Mouse (Mus musculus) cerebellum, postnatal 10 days (tissue): ENCODE measurements at regions not wholly inside any gene's neighbourhood (a gene's known extent, or its start where the extent isn't known, plus 50 kb on each side); places are given as distances from the start of the nearest gene placed in this dataset.
"Not testable (repeated sequence)": the region's sequence is repeated elsewhere in the genome, so short reads cannot be mapped to it uniquely, and the experiment has no call there.

Experiments used
- DNase-seq, 2 experiments: peaks; one replicate each; pipeline ENCODE4 v3.0.0; 2021; ENCODE audit warnings: mixed read lengths in 2 of 2

DNA sequence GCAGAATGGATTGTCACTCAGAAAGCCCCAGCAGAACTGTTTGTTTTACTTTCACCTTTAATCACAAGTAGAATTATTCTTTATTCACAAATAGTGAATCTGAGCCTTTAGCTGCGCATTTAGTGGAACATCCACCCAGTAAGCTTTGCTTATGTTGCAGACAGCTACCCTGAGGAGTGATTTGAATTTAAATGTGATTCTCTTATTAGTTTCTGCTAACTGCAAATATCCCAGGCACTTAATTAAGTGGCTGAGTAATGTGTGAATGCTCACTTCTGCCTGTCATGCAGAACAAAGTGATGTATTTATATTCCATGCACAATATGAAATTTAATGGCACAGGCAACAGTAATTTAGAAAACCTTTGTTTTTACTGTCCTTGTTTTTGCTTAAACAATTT is 344.4 kb upstream of the Nova1 start:
- DNase-seq: no peak

DNA sequence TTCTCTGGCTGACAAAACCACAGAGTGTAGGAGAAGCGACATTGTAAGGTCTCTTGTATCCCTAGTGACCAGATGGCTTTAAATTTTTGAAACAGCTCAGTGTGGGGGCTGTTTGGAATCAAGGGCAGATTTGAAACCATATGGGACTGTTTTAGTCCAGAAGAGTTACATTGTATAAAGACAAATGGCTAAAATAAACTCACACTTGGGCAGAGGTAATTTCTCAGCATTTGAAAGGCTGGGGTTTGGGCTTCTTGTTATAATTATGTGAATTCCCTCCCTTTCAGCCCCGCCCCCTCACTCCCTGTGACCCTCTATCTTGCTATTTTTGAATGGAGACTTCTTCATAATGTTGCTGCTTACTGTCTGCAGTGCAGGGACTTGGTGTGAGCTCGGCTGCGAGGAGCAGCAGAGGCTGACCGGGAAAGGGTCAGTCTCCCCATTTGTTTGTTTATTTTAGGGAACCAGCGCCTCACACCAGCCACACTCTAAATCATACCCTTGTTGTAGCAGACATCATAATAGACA is 344.0 kb upstream of the Nova1 start:
- peak; percentile 73 to 74 for DNase-seq

DNA sequence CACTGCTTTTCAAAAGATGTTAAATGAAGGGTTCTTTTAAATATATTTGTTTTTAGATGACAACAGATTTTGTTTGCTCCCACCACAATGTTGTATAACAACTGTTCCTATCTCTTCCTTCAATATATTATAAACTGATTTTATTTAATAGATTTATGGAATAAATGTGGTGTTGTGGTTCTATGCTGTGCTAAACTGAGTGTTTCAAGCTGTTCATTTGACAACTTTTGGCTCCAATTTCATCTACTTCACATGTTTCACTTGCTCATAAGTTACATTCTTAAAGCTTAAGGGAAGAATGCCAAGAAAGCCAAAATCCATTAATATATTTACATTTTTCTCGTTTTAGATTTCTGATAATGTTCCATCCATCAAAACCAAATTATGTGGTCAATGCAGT is 341.9 kb upstream of the Nova1 start:
- no peak for DNase-seq

DNA sequence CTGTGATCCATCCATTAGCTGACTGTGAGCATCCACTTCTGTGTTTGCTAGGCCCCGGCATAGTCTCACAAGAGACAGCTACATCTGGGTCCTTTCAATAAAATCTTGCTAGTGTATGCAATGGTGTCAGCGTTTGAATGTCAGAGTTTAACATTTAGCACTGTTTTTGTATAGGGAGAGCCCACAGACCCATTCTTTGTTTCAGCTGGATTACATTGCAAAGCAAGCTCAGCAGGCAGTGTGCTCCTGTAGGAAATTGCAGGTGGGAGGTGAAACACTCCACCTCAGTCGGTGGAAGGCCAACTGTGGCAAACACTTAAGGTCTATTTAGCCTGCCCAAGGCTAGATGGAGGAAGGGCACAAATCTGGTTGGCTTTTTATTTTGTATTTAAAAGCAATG is 337.2 kb upstream of the Nova1 start:
- DNase-seq: not testable (repeated sequence)

DNA sequence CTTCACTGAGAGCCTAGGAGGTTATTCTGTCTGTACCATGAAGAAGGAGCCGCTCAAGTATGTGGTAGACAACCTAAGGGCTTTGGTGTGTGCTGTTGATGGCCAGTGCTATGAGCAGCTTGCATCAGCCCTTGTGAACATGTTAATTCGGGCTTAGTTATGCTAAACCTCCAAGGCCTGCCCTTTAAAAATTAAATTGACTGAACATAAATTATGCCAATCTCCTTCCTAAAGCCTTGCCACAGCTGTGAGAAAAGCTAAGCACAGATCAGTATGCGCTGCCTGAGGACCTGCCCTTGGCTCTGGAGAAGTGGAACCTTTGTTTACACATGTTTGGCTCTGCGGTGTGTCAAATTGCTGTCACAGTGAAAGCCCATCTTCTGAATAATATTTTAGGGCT is 321.9 kb upstream of the Nova1 start:
- no peak for DNase-seq

DNA sequence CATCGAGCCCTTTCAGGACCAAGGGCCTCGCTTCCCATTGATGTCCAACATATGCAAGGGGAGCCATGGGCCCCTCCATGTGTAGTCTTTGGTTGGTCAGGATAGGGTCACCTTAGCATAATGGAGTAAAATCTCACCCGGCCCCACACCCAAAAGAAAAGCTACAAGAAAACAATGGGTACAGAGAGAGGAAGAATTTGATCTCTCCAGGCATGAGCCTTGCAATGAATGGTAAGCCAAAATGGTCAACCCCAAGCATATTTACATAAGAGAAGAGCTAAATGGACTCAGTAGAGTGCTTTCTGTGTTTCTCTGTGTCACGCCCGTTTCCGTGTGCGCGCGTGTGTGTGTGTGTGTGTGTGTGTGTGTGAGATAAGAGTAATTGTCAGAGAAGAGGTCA is 311.1 kb upstream of the Nova1 start:
- no peak for DNase-seq

DNA sequence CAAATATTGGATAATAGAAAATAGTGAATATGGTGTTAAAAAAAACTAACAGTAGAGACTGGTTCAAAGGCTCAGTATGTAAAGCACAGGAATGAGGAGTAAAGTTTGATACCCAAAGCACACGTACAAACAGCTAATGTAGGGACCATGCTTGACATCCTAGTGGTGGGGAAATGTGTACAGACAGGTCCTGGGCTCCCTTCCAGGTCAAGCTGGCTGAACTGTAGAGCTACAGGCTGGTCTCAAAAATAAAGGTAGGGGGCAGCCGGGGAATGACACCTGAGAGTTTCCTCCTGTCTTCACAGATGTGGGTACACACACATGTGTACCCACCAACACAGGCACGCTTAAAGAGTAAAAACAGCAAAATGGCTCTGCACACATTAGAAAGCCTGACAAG is 309.9 kb upstream of the Nova1 start:
- peak; percentile 65 to 77 for DNase-seq

DNA sequence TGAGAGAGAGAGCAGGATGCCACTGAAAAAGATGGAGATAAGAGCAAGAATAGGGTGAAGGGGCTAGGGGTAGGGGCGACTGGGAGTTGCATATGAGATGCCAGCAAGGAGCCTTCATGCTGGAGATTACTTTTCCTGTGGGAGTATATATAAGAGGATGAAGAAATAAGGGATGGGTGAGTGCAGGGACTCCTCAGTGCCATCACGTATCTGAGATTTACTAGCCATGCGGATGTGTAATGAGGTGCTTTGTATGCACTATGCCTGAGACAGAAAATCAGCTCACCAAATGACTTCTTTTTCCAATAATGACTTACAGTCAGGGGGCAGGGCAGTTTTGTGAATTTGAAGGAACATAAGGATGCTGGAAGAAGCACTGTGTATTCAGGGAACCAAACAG is 302.7 kb upstream of the Nova1 start:
- DNase-seq: no peak

DNA sequence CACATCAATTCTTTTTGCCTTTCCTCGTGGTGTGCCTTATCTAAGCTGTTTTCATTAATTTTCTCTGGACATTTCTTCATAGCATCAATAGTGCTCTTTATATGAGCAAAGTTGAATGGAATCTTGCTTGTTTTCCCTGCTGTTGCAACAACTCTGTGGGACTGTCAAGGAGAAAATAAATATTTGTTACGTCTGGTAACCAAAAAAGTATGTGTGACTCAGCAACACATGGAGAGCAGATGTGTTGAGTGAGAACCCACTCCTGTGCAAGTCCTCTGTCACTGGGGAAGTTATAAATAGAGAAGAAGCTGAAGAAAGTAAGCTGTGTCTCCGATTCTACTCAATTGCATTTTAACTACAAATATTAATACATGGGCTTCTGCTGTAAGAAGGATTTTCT is 298.8 kb upstream of the Nova1 start:
- no peak for DNase-seq

DNA sequence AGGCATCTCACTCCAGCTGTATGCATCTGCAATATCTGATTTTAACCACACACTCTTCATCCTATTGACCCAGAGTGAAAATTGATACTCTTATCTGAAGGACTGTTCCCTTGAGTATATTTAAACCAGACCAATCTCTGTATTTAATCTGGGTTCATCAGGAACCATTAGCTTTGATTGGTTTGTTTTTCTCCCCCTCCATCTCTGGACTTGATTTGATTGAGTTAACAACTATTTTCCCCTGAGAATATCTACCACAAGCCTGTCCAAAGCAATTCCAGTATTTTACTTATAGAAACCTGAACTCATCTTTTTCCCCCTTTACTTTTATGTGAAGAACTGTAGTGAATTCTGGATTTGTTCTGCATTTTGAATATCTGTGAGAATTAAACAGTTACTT is 270.5 kb upstream of the Nova1 start:
- DNase-seq: no peak

DNA sequence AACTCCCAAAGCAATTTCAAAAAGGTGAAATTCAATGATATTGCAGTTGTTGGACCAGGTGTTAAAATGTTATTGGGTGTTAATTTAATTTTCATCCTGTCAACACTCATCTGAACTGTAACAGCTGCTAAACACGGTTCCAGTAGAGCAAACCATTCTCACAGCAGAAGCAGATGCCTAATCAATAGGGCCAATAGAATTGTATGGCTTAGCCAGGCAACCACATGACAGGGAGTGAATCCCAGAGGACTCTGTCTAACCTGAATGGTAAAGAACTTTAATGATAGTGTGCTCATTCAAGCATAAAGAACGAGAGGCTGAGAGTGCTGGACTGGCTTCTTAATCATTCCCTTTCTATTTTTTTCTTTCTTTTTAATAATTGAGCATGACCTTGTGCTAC is 256.2 kb upstream of the Nova1 start:
- DNase-seq: no peak

DNA sequence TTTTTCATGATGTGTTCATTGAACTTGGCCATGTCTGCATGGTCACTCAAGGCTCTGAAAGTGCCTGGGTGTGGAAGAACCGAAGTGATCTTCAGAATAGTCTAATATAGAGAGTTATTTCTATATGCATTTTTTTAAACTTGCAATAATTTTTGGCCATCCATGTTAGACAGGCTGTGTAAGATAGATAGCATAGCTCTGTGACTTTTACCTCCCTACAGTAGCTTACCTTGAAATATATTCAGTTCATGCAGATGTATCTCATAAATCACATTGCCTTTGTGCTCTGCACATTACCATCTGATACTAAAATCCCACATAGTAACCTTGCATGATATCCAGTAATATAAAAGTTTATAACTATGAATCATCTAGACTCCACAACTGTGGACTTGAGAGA is 233.7 kb upstream of the Nova1 start:
- DNase-seq: no peak

DNA sequence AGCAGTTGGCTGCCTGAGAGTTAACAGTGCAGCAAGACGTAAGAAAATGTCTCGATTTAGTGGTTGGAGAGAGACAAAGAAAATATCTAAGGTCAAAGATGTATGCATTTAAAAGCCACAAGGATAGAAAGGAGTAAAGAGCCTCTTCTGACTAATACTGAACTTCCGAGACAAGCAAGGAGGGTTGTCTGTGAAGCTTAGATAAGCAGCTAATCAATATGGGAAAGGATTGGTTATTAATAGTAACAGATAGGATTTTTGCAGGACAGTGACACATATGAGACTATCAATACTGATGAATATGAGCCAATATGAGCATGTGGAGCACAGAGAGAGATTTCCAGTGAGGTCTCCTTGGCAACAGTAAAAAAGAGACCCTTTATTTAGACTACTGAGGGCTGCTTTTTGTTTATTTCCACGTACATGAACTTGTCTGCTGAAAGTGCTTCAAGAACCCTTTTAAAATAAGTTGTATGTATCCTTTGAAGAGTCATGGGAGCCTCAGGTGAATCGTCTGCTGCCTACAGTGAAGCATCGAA is 202.2 kb upstream of the Nova1 start:
- DNase-seq: no peak

DNA sequence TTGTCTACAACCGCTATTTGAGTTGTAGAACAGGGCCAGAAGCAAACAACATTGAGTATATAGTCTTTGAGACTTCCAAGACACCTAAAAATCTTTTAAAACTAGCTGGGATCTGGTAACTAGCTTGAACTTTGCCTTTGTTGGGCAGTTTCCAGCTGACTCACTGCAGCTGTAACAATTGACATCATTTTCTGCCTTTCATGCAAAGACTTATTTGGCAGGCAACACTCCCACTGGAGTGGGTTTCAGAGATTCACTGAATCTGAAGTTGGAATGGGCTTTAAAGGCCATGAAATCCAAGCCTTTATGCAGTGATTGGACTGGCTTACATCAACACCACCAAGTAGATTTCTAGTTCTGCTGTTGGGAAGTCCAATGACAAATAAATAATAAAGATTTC is 173.6 kb upstream of the Nova1 start:
- DNase-seq: peak; percentile 6 to 7

DNA sequence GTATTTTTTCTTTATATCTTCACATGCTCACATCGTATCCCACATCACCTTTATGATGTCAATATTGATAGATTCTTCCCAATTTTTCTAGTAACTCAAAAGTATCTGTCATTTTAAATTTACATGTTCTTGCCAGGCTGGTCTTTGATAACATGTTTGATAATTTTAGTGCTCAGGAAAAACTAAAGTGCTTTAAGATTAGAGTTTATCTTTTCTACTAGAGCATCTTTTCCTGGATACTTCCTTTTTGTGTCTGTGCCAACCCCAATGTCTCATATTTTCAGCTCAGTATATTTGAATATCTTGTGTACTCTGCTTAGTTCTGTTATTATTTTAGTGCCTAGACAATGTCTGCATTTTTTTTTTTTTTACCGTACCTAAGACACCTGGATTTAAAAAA is 170.2 kb upstream of the Nova1 start:
- DNase-seq: no peak

DNA sequence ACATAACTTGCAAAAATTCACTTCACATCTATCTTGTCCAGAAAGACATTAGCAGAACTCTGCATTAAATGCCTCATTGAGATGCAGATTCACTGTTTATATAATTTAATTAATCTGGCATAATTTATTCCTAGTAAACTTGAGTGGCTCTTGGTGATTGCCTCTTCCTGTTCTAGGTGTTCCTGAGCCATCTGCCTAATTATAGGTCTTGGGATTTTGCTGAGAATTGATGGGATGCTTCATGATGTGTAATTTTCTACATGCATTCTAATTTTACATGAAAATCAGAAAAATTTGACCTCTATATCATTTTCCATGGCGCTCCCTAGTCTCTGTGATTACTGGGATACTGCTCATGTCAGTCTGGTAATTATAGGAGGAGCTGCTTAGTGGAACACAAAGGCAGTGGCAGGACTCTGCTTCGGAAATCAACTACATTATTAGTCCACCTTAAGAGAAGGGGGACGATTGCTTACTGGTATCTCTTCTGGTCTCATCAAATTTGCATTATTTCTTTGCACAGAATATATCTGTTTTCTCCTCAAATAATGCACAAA is 131.6 kb upstream of the Nova1 start:
- DNase-seq: no peak

DNA sequence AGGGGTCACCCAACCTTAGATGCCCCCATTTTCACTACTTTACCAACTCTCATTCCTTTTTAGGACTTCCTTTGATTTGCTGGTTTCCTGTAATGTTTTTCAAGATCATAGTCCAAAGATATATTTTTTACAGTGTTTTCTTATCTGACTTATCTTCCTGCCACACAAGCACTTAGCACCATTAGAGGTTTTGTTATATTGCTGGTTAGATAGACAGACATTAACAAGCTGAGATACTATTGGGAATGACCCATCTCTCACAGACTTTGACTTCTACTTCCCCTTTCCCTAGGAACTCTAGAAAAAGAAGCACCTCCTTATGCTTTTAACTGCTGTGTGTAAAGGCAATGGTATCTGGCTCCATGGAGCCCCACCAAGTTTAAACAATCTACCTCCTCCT is 127.0 kb upstream of the Nova1 start:
- DNase-seq: no peak

DNA sequence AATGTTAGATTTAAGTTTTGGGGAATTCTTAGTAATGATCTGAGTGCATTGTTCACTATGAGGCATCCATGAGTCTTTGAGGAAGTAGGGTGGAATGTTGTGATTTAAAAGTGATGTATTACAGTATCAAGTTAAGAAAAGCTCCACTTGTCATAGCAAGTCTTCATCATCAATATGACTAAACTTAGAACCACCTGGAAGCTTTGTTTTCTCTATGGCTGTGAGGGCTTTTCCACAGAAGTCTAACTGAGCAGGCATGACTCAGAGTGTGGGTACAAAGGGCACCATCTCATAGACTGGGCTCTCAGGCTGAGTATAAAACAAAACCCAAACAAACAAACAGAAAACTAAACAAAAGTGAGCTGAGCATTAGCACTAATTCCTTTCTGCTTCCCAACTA is 112.4 kb upstream of the Nova1 start:
- DNase-seq: no peak

DNA sequence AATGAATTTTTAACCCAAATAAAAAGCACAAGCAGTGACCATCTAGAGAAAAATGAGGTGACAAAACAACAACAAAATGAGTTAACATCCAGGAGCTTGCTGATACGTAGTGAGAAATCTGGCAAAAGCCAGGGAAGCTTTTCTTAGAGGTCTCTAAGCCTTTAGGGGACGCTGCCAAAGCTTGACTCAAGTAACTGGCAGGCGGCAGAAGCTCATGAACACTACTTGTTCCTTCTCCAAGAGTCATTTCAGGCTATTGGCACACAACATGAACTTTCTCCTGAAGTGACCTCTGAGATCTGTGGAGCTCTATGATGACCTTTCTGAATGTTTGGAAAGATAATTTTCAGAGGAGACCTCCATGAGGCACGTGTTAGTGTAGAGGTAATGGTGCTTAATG is 98.6 kb upstream of the Nova1 start:
- peak; percentile 38 to 59 for DNase-seq

DNA sequence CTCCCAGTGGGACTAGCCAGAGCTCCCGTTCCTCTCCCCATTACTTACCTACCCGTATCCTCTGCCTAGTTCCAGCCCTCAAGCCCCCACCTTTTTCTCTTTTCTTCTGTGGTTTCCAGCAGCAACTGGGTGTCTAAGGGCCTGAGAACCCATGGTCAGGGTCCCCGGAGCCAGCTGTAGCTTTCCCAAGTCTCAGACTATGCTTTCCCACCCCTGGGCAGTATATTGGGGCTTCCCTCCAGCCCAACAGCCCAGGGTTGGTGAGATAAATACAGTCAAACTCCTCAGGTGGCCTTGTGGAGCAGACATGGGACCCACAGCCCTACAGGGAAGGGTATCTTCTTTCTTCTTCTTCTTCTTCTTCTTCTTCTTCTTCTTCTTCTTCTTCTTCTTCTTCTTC is 59.4 kb upstream of the Nova1 start:
- DNase-seq: no peak

DNA sequence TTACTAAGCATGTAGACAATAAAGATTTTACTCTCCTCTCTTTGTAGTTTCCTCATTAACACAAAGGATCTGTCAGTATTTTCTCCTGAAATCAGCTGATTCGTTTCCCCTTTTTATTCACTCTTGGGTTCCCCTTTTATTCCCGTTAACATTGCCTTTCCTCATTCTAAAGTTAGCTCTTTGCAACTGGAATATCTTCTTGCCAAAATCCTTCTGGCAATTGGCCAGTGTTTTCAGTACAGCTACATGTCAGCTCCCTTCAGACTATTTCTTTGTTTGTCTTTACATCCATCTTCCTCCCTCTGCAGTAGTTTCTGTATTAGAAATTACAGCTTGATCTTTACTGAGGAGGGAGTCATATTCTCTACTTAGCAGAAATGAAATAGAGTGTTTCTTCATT is 51.4 kb upstream of the Nova1 start:
- peak; percentile 62 to 65 for DNase-seq
